Mouse (Mus musculus) CD4-positive, CD25-positive, alpha-beta regulatory T cell, adult 4 months (primary cell): ENCODE measurements around the gene Rasgef1b. TPM values are rescaled to one million over a fixed set of nuclear protein-coding genes. Genes with fewer than 3 reads are reported as not detected.

Experiments
- ATAC-seq: one replicate; pipeline ENCODE4 v1.8.0; 2017
- polyA plus RNA-seq, 2 experiments: library from polyadenylated mRNA; unstranded; fragments of 100-300 nt; shearing (Covaris generic); gene quantifications; one replicate each; pipeline ENCODE4 v1.2.1; 2017

Rasgef1b gene
- 1 to 10 TPM; 1.5 to 4.1 TPM for polyA plus RNA-seq

DNA sequence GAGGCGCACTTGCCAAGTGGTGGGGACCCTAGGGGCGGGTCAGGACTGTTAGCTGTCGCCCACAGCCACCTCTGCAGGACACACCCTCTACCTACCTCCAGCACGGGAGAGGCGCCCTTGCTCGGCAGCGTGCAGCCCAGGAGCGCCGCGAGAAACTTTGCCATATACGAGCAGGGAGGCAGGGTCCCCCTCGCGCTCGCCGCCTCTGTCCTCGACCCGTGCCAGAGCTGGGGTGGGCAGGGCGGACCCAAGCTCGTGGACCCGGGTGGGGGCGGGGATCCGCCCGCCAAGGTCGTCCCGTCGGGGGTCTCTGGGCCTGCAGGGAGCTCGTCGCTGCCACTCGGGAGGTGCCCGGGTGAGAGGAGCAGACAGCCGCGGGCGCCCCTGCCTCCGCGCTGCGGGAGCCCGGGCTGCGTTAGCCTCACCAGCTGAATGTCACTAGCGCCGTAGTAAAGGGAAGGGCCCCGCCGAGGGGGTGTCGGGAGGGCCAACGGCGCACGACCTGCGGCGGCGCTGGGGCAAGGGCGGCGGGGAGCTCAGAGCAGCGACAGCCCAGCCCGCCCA lies at the start of gene Rasgef1b:
Gene Rasgef1b, minus strand, starts transcription at position 417 of the 564 bp plus-strand sequence.
- no peak for ATAC-seq

DNA sequence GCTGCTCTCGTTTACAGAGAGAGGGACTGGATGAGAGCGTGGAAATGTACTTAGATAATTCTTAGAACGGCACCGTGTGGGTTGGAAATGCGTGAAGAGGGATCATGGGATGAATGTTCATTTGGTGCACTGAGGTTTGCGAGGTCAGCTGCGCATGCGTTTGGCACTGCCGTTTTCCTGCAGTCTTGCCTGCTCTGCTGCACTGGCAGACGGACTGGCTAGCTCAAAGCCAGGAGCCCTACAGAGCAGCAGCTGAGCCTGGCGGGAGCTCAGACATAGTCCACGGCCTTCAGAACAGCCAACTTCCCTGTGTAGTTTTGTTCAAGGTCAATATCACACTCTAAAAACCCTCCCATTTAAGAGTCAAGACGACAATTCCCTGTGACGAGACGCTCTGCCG lies 46.5 kb upstream of the Rasgef1b start:
- no peak for ATAC-seq

DNA sequence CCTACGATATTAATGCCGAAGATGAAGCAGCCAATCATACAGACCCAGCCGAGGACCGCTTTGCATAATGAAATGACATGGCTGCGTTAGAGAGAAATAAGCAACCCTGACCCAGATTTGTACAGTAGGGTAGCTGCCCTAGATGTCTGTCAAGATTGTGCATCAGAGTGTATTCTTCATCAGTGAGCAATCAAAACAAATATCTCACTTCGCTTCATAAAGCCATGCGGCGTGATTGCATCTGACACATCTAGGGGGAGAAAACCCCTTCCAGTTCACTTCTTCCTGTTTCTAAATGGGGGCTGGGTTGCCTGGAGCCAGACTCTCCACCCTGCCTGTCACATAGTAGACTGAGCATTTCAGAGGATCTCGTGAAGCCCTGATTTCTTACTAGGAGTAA lies 44.4 kb upstream of the Rasgef1b start:
- ATAC-seq, result no peak

DNA sequence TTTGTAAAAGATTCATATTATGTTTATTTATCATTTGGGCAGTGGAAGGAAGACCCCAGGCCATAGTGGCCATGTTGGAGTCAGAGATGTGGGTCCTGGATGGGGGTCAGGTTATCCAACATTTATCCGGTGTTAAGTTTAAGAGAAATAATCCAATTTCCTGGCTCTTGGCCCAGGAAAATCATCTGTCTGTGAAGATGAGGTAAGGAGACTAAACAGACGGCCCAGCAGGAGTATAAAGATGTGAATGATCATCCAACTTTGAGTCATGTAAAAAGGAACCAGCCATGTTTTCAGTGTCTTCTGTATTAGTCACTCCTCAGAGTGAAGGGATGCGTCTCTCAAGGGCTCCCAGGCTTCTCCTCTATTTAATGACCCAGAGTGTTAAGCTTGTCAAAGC lies 35.4 kb upstream of the Rasgef1b start:
- ATAC-seq, result no peak

DNA sequence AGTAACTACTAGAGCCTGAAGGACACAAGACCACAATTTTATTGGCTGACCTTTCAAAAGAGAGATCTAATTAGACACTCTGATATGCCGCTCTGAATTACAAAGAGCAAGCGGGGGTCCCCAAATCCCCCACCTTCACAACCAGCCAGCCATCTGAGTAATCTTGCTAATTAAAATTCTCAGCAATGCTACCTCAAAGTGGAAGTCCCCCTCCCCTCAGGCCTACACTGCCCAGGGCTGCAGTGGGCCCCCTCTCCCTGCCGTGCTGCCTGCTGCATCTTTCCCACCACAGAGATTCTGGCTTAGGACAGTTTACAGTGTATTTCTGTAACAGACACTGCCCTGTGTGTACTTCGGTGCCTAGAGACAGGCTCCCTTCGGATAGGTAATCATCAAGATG lies 30.0 kb upstream of the Rasgef1b start:
- ATAC-seq, result no peak

DNA sequence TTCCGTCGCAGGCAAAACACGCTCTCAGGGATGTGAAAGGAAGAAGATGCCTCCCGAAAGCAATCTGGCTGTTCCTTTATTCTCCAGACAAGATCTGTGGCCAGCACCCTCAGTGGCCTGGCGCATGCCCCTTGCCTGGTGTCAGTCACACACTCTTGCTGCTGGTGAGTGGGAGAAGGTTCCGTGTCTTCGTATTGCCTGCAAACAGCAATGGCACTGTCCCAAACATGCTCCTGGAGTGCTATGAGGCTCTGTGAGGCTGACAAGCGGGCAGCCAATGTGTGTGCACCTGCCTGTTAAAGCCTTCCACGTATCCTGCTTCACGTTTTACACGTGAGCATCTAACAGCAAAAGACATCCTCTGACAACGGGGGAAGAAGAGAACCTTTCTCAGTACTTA lies 25.0 kb upstream of the Rasgef1b start:
- ATAC-seq, result no peak

DNA sequence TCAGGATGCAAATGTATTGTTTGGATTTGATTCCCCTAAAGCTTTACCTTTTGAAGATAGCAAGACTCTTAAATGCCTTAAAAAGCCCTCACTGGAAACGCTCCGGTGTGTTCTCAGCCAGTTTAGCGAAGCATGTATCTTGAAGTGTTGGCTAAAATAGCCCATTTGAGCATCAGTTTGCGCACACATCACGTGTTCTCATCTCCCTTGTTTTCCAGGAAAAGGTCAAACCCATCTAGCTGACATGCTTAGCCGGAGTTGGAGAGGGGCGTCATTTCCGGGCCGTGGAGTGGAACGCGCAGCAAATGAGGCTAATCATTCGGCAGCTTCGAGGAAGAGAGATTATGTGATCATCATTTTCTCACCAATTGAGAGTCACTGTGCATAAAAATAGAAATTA lies 24.5 kb upstream of the Rasgef1b start:
- ATAC-seq, result no peak

DNA sequence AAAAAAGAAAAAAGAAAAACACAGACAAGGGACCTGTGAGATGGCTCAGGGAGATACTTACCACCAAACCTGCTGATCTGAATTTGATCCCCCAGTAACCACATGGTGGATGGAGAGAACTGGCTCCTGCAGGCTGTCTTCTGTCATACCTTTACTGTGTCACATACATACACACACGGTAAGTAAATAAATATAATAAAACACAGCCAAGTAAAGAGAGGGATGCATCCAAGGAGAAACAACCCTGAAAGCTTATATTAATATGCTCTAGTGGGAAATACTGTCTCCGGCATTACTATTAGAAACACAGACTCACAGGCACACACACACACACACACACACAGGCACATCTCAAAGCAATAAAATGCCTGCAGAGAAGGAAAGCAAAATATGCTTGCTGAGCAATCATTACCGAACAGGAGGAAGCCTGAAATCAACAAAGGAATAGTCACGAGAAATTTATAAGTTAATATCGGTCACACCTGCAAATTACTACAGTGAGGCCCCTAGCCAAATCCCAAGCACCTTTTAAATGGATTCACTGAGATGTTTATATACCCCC lies 23.9 kb upstream of the Rasgef1b start:
- no peak for ATAC-seq

DNA sequence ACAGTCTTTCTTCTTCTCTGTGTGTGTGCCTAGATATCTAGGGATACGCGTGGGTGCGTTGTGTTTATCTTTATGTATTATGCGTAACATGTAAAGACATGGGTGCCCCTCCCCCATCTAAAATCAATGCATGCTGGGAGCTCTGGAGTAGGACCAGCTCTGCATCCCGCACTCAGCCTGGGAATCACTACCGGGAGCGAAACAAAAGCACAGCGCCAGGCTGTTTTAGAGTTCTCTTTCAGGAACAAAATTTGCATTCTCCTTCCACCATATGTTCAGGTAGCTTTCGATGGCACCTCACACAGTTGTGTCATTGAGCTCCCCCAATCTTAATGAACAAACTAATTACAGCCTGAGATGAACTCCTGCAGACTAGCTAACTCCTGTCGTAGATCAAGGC lies 19.6 kb upstream of the Rasgef1b start:
- ATAC-seq, result no peak

DNA sequence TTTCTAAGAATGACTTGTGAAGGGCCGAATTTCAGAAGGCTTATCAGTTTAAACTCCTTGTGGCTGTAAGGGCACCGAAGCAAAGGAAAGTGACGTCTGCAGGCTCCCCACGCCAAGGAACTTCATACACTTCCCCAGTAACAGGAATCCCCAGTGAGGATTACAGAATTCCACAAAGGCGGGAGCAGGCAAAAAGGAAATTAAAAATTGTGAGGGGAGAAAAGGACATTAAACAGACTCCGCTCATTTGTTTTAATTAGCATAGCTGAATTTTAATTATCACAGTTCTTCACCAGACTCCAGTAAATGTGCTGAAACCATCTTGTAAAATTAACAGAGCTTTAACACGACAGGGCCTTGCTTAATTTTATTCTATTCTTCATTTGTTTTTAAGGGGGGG lies 17.2 kb upstream of the Rasgef1b start:
- ATAC-seq, result no peak

DNA sequence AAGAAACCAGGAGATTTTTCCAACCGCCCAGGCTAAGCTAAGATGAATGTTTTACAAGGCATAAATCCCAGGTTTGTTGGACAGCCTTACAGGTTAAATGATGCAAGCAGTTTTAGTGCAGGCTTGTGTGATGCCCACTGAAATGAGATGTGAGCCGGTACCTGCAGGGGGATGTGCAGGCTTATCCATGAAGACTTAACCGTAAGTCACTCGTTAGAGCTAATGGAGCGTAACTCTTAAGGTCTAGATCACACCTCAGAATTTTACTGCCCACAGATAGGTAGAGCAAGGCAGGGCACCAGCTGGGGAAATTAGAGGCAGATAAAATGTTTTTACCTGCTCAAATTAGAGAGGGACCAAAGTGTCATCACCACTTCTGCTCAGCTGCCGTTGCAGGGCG lies 14.0 kb upstream of the Rasgef1b start:
- ATAC-seq, result no peak

DNA sequence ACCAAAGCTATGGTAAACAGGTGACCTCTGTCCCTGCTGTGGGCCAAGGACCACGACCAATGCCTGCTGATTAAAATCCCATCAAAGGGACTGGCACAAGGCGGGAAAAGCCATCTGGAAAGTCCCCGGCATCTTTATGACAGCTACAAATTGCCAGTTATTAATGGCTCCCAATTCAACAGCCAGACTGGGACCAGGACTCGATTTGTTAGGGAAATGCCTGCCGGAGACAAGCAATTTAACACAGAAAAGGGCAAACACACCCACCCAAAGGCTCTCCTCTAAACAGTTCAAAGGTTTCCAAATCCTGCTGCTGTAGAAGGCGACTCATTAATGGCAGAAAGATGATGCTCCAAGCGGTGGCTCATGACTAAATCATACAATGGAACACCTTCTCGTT lies 13.2 kb upstream of the Rasgef1b start:
- no peak for ATAC-seq

DNA sequence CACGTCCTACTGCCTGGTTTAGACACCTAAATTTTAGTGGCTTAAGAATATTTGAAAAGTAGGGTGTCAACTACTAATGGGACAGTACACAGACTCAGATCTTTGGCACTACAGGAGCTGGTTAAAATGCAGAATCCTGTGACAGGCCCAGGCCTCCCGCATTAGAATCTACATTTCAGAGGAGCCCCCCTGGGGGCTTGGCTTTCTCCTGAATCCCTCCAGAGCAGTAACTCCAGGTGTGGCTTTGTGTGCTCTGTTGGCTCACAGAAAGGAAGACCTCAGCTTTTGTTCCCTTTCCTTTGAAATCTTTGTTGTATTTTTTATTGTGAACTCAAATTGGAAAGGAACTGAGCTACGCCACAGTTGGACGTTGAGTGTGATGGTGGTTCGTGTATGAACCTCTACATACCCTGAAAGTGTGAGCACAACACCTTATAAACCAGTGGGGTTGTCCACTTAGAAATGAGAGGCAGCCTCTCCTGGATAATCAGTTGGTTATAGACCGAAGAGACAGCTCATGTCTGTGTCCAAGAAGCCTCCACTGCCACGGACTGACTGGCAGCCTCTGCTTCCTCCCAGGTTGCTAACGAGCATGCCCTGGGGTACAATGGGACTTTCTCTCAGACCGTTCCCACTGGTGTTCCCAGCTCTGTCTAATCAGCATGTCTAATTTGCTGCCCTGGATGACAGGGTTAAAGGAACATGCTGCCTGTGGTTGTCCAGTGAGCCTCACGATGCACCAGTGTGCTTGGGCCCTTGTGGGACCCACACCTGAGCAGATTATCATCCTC lies 9.3 kb upstream of the Rasgef1b start:
- no peak for ATAC-seq

DNA sequence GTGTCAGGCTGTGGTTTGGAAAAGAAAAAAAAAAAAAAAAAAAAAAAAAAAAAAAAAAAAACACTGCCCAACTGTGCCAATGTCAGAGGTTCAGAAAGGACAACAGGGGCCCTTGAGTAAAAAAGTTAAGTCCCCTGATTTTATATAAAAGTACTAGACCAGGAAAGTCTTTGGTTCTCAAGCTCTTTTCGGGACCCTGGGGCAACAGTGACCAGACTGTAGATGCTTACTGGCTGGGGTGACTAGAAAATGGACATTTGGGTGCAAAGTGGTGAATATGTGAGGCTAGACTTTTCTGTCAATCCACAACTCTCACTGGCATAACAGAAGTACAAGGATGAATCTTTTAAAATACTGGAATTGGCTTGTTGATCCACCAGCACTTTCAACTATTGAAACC lies 1.1 kb upstream of the Rasgef1b start:
- ATAC-seq, result no peak

DNA sequence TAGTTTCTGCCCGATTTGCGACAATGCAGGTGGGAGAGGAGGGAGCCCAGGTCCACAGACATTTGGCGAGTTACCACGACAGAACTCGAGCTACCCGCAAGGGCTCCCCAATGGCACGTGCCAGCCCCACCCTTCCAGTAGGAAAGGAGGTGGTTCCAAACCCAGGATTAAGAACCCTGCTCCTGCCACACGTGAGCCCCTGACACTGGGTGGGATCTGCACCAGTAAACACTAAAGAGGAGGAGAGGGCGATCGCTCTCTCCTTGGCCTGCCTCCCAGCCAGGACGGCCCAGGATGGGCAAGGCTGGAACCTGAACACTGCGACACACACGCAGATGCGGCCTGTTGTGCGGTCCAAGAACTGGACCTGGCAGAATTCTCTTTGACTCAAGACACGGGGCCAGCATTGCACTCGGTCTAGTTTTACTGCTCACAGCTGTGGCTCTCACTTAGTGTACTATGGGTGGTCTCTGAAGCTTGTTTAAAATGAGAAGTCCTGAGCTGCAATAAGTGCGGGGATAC lies 557 bp upstream of the Rasgef1b start:
- ATAC-seq, result no peak

DNA sequence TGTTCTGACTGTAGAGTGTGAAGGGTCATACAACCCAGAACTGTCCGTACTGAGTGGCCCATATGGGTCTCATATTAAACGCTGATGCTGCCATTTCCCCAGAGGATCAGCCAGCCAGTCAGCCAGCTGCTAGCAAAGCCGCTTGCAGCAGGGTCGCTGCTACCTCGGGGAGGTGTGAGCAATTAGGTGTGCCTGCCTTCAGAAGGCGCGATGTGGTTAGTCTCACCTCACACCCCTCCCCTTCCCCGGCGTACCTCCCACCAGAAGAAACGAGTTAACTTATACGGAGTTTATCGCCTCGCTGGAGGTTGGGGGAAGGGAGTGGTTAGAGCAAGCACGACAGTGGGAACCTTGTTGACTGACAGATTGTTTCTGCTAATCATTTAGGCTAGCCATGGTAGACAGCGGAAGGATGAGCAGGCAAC lies 826 bp downstream of the Rasgef1b start:
- ATAC-seq, result no peak

DNA sequence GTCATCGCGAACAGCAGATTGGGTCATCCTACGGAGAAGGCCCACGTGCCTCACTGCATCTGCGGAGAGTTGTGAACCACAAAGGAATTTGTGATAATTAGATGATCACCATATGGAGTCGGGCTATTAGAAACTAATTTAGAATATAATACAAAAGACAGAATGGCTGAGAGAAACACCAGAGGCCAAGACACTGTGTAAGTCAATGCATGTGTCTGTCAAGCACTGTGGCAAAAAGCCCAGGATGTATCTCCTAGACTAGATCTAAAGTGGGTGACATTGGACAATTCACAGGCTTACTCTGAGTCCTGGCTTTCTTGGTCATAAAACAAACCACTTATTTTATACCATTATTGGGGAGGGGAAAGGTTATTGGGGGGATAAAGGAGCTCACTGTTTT lies 4.9 kb downstream of the Rasgef1b start:
- ATAC-seq, result no peak

DNA sequence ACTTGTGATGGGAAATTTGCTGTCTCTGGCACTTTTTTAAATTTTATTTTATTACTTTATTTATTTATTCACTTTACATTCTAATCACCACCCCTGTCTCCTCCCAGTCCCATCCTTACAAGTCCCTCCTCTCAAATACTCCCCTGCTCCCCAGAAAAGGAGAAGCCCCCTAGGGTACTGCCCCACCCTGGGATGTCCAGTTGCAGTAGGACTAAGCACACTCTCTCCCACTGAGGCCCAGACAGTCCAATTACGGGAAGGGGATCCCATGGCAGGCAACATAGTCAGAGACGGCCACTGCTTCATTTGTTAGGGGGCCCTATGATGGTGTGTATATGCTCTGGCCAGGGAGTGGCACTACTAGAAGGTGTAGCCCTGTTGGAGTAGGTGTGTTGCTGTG lies 6.6 kb downstream of the Rasgef1b start:
- ATAC-seq, result no peak

DNA sequence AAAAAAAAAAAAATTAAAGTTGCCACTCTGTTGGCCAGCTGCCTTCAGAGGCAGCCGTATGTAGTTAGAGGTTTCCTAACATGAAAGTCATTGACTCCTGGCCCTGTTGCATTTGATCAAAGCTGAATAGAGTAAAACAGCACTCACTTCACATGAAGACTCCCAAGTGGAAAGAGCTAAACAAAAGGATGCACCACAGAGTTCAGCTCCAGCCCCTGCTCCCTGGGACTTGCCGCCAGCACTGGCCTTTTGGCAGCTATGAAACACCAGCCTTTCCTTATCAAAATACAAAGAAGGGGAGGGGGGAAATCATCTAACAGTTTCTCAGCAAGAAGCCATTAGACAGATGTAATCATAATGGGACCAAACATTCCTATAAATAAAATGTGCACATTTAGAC lies 8.3 kb downstream of the Rasgef1b start:
- ATAC-seq, result no peak

DNA sequence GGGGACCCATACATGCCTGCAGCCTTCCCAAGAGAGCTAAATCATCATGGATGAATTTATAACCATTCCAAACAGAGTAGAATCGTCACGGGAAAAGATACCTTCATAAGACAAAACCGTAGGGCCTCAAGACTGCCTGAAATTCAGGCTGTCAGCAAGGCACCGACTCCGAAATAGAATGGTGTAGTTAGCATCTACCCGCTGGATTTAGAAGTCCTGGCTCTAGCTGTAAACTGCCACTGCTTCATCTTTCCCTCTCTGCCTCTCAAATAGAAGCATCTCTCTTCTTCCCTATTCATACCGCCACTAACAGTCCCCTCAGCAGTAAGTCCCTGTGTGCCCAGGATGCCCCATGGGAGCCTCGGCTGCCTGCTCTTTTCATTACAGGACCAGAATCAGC lies 10.9 kb downstream of the Rasgef1b start:
- ATAC-seq, result no peak

DNA sequence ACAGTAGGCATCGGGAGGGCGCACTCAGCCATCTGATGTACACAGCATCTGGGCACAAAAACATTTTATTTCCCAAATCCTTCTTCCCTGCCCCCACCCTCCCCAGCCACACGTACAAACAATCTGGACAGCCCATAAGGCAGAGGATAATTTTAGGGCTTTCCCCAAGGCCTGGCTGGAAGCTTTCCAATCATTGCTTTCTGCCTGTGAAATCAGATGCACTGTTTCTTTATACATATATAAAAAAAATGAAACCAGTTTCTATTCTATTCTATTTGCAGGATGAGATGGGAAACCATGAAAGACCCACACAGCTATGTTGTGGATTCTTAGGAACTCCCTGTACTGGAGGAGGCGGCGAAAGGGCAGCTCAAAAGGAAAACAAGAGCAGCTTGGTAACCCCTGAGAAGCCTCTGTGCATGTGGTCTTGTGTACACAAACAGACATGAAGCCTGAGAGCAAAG lies 13.6 kb downstream of the Rasgef1b start:
- ATAC-seq, result no peak

DNA sequence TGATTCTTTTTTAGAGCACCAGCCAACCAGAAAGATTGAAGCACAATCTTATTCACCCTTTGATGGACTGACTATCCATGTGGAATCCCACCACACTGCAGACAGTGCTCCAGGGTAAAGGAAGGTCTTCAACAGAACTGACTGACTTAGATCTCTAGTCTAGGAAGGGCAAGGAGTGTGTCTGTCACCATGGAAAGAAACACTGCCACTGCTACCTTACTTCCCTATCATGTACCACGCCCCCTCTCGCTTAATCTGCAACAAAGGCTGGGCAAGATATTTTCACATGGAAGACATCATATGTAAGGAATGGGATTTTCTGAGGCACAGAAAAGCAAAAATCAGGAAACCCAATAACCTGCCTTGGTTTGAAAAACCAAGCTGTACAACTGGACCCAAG lies 16.9 kb downstream of the Rasgef1b start:
- ATAC-seq, result no peak

DNA sequence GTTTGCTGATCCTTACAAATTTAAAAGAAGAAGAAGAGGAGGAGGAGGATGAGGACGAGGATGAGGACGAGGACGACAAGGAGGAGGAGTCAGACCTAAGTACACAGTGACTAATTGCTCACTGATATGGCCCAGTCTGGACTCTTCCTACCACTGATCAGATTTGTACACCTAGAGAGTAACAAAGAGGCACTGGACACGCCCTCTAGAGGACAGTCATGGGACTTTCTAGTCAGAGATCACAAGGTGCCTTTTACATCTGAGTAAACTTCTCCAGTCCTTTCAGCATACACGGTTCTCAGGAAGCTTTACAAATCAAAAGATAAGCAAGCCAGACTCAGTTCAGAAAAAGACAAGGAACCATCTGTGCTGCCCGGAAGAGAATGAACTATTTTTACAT lies 20.2 kb downstream of the Rasgef1b start:
- ATAC-seq, result no peak

DNA sequence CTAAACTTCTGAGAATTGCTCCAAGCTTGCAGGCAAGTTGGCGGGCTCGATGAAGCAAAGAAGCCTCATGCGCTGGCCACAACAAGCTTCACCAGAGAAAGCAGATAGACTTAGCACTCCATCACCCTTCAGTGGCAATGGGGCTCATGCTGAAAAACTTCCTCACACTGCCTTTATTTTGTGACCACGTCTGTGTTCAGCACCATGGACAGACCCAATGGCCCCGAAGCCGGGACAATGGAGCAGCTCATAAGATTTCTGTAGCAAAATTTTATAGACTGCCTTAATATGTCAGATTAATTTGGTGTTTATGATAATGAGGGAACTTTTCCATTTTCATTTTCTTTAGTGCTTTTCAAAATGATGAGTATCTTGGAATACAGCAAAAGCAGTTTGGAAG lies 21.6 kb downstream of the Rasgef1b start:
- ATAC-seq, result no peak
